Mouse (Mus musculus): ENCODE measurements around the gene Plxnd1. TPM values are rescaled to one million over a fixed set of nuclear protein-coding genes. Genes with fewer than 3 reads are reported as not detected.

Gene Plxnd1
- total RNA-seq, 2 experiments from 2014 or later = 1.4 to 1.6 TPM

DNA sequence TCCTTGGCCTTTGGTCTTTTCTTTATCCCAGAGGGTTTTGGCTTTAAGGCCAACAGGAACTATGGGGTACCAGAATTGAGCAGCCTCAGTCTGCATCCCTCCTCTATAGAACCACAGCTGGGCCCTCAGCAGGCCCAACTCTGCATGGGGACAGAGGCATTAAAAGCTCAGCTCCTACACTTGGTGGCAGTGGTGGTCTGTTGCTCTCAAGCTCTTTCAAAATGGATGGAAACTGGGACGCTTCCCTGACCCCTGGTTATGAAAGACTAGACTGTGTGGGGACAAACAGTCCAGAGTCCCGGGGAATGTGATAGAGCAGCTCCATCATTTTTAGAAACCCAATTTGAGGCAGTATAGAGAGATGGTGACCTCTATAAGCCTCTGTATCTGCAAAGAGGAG is 56.8 kb downstream of the Plxnd1 start:
- ATAC-seq (replicated peaks; ENCODE audit: low FRiP score, low TSS enrichment, poor library complexity, severe bottlenecking) = no peak

DNA sequence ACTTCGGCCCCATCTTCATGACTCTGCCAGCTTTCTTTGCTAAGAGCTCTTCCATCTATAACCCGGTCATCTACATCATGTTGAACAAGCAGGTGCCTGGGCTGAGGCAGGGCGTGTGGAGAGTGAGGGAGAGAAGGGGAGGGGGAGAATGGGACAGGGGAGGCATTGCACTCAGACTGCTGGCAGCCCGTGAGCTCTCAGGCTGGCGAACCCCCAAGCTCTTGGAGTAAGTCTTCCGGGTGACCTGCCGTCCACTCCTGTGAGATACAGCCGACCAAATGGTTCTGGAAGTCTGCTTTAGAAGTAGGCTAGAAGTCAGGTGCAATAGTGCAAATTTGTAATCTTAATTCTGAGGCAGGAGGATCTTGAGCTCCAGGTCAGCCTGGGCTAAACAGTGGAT is 59.3 kb downstream of the Plxnd1 start:
- no peak for ATAC-seq (replicated peaks; ENCODE audit: low FRiP score, low TSS enrichment, poor library complexity, severe bottlenecking)

DNA sequence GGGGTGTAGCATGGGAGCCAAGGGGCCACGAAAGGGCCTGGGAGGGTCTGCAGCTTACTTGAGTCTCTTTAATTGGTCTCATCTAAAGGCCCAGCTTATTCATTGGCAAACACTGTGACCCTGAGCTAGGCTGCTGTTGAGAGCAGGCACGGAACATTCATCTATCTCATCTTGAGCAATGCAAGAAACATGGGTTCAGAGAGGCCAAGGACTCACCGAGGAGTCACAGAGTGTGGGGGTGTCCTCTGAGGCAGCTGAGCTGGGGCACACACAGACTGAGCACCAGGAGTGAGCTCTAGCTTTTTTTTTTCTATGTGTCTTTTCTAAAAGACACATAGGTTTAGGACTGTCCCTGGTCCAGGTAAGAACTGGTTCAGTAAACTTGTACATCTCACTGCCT is 62.4 kb downstream of the Plxnd1 start:
- no peak for ATAC-seq (replicated peaks; ENCODE audit: low FRiP score, low TSS enrichment, poor library complexity, severe bottlenecking)

DNA sequence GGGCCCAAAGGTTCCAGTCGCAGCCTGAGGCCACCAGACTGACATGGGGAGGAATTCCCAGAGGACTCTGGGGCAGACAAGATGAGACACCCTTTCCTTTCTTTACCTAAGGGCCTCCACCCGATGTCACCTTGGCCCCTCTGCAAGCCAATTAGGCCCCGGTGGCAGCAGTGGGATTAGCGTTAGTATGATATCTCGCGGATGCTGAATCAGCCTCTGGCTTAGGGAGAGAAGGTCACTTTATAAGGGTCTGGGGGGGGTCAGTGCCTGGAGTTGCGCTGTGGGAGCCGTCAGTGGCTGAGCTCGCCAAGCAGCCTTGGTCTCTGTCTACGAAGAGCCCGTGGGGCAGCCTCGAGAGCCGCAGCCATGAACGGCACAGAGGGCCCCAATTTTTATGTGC is 63.2 kb downstream of the Plxnd1 start, which contains the start of gene Rho:
Gene Rho, plus strand, starts transcription at position 110 of the 400 bp plus-strand sequence.
- no peak for ATAC-seq (replicated peaks; ENCODE audit: low FRiP score, low TSS enrichment, poor library complexity, severe bottlenecking)

DNA sequence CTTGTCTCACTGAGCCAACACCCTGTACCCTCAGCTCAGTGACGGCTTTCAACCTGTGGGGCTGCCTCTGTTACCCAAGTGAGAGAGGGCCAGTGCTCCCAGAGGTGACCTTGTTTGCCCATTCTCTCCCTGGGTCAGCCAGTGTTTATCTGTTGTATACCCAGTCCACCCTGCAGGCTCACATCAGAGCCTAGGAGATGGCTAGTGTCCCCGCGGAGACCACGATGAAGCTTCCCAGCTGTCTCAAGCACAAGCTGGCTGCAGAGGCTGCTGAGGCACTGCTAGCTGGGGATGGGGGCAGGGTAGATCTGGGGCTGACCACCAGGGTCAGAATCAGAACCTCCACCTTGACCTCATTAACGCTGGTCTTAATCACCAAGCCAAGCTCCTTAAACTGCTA is 64.8 kb downstream of the Plxnd1 start:
- no peak for ATAC-seq (replicated peaks; ENCODE audit: low FRiP score, low TSS enrichment, poor library complexity, severe bottlenecking)

DNA sequence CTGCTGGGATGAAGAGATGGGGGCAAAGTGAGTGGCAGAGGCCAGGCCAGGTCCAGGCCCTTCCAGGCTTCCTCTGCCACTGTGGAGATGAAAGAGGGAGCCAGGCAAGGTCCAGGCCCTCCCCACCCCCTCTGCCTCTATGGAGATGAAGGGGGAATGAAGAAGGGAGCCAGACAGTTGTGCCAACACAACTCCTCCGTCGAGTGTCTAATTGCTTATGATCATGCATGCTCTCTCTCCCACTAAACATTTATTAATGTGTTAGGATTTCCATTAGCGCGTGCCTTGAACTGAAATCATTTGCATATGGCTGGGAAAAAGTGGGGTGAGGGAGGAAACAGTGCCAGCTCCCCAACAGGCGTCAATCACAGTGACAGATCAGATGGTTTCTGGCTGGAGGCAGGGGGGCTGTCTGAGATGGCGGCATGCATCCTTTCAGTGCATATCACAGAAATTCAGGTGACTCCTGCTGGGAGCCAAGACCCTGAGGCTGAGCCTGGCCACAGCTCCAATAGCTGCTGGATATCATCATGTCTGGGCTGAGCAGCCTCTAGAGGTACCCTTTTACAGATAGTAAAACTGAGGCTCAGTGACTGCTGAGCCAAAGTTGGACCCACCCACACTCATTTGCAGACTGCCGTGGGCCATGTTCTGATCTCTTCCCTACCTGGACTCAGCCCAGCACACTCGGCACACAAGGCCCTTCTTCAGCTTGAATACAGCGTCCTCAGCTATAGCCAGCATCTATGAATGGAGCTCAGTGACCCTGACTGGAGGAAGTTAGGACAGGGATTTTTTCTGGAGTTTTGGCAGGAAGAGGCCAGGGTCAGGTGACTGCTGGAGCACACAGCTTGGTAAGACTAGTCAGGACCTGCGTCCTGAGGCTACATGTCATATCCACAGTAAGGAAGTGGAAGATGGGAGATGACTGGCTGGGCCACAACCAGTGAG is 67.2 kb downstream of the Plxnd1 start:
- ATAC-seq (replicated peaks; ENCODE audit: low FRiP score, low TSS enrichment, poor library complexity, severe bottlenecking) = no peak

DNA sequence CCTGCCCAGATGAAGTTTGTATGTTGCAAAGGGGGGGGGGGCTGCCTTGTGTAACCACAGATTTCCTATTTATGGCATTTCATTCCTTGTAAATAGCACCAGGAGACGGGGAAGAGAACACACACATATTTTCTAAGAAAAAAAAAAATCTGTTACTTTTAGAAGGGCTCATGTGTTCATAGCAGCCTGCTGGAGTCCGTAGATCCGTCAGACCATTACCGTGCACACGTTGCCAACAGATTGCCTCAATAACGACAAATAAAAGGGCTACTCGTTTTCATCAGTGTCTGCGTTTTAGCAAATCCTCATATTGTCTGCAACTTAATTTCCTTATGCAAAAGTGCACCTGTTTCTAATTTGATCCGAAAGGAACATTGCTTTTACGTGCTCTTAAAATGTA is 68.4 kb downstream of the Plxnd1 start:
- no peak for ATAC-seq (replicated peaks; ENCODE audit: low FRiP score, low TSS enrichment, poor library complexity, severe bottlenecking)

DNA sequence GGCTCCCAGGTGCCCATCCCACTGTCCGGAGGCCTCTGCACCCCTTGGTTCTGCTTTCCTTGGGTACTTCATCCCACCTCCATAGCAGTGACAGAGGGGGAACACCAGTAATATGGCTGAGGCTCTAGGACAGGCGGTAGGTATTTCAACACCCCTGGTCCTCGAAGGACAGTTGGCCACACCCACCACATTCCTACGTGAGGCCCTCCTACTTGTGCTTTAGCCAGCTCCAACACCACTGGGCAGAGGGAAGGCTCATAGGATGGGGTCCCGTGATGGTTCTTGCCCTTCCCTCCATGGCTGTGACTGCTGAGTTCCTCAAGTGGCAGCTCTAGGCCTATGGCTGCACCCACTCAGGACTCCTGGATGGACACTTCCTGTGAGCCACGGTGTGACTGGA is 70.0 kb downstream of the Plxnd1 start:
- ATAC-seq (replicated peaks; ENCODE audit: low FRiP score, low TSS enrichment, poor library complexity, severe bottlenecking) = no peak

DNA sequence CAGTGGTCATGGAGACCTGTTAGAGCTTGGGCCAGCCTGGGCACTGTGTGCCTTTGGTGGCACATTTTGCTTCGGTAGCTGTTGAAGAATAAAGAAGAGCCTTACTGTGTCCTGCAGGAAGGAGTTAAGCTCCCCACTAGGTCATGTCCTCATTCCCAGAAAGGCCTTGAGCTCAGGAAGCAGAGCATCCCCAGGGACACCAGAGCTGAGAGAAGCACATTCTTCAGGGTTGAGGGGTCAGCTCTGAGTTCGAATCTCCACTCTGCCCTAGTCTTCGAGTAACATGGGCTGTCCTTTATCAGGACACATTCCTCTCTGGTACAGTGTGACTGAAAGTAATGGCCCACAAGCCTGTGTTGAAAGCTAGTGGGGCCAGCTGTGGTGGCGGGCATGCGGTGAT is 74.9 kb downstream of the Plxnd1 start:
- ATAC-seq (replicated peaks; ENCODE audit: low FRiP score, low TSS enrichment, poor library complexity, severe bottlenecking) = no peak

DNA sequence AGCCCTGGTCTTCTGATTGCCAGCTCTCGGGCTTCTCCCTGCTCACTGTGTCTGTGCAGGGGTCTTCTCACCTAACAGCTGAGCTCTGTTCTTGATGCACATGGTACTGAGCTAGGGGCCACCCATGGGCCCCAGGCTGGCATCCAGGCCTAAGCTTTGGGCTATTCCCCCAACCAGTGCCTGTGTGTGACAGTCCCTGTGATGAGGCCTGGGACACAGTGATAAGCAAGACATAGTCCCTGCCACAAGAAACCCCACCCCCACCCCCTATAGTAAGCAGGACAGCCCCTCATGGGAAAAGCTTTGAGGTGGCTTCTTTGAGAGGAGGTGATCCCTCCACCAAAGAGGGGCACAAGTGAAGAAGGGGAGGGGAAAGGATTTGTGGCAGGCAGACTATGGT is 76.2 kb downstream of the Plxnd1 start:
- peak; percentile 62 for ATAC-seq (replicated peaks; ENCODE audit: low FRiP score, low TSS enrichment, poor library complexity, severe bottlenecking)

DNA sequence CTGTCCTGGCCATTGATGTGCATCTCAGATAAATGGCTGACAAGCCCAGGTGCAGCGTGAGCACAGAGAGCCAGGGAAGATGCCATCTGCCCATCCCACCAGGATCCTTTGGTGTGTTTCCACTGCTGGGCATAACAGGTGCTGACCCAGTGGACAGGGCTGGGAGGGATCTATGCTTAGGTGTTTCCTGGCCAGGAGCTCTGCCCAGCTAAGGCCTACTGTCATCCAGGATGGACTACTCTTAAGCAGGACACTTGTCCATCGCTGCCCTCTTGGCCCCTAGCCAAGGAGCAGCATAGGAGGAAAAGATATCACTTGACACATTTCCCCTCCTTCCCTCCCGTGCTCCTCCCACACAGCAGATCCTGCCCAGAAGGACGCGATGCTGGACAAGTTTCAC is 78.2 kb downstream of the Plxnd1 start:
- no peak for ATAC-seq (replicated peaks; ENCODE audit: low FRiP score, low TSS enrichment, poor library complexity, severe bottlenecking)

DNA sequence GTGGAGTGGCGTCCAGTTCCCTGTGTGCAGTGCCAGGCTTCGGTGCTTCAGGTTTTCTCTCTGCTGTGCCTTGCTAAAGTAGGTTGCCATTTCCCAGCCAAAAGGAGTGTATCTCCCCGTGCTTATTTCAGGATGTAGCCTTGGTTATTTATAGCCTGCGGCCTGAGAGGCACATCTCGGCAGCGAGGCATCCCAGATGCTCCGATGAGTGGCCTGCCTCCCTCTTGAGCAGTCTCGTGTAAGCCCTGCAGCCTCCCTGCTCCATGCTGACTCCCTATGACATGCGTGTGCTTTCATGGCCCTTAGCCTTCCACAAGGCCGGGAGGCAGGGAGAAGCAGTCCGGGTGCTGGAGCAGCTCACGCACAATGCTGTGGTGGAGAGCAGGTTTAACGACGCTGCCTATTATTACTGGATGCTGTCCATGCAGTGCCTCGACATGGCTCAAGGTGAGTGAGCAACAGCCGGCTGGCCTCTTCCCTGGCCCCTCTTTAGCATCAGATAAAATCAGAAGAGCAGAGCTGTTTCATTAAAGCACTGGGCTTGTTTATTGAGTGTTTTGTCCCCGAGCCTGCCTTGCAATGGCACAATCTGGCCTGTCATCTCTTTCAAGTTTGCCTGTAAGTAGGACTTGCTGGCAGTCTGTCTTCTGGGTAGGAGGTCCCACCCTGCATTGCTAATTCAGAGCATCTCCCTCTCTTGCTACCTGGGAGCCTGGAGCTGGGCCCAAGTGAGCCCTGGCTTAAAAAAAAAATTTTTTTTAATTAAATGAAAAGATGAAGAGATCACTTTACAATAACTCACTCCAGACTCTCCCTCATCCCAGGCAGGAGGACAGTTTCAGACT is 79.0 kb downstream of the Plxnd1 start:
- no peak for ATAC-seq (replicated peaks; ENCODE audit: low FRiP score, low TSS enrichment, poor library complexity, severe bottlenecking)

DNA sequence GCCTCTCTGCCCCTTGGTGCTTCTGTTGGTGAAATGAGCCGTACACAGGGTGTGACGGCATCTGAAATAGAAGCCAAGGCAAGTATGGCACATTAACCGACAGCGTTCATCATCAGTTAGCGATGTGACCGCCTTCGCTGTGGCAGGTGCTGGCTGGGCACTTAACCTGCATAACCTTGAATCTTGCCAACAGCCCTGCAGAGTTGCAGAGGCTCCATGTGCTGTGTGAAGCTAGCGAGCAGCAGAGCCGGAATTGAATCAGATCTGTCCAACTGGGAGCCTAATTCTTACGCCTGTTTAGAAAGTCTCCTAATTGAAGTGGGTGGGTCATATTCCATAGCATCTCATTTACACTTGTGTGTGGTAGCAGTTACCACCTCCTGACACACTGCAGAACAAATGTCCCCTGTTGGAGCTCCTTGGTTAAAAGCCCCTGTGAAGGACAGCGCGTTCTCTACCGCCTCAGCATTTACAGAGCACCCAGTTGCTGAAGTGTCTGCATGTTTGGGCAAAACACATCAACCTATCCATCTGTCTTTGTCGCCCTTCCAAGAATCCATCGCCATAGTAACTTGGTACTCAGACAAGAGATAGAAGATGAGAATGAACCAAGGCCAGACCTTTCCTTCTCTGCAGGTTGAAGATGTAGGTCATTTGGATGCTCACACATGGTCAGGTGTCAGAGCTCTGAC is 80.1 kb downstream of the Plxnd1 start:
- no peak for ATAC-seq (replicated peaks; ENCODE audit: low FRiP score, low TSS enrichment, poor library complexity, severe bottlenecking)

DNA sequence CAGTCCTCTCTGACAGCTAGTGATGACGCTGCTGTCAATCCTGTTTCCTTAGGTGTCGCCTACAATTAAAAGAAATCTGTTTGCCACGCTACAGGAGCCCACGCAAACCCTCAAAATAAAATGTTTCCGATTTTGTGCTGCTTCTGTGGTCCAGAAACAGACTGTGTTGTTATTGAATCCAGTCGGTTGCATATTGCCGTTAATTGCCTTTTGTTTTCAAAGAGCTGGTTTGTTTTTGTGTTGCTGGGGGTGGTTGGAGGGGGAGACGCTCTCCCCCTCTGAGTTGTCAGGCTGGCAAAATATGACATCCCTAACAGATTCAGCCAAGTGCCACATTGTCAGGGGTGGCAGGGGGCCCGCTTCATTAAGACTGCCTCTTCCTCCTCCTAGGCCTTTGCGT is 81.3 kb downstream of the Plxnd1 start:
- no peak for ATAC-seq (replicated peaks; ENCODE audit: low FRiP score, low TSS enrichment, poor library complexity, severe bottlenecking)

DNA sequence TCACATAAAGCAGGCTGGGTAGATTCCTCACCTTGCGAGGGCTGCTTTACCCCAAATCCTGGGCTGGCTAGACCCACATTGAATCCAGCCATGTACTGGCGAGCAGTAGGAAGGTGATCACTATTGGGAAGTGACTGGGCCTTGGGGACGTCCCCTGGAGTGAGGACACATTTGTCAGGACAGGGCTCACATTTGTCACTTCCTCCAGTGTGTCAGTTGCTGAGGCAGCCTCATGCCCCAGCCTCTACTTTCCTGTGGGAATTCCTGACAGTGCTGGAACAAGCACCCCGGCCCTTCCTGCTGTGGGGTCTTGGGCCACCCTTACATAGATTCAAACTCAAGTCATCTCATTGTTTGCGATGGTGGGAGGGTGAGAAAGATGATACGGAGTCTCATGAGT is 83.0 kb downstream of the Plxnd1 start:
- no peak for ATAC-seq (replicated peaks; ENCODE audit: low FRiP score, low TSS enrichment, poor library complexity, severe bottlenecking)

DNA sequence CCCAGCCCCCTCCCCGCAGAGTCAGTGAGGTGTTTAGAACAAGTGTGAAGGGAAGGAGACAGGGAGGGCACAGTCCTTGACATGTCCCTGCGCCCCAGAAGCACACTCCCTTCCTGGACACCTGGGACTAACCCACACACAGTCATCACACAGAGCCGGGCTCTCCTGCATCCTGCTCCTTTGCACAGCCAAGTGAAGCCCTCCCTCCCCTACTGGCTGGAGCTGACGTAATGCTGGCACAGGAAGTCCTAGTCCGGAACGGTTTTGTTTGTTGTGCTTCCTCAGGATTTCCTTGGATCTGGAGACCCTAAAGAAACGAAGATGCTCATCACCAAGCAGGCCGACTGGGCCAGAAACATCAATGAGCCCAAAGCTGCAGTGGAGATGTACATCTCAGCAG is 84.9 kb downstream of the Plxnd1 start:
- no peak for ATAC-seq (replicated peaks; ENCODE audit: low FRiP score, low TSS enrichment, poor library complexity, severe bottlenecking)

DNA sequence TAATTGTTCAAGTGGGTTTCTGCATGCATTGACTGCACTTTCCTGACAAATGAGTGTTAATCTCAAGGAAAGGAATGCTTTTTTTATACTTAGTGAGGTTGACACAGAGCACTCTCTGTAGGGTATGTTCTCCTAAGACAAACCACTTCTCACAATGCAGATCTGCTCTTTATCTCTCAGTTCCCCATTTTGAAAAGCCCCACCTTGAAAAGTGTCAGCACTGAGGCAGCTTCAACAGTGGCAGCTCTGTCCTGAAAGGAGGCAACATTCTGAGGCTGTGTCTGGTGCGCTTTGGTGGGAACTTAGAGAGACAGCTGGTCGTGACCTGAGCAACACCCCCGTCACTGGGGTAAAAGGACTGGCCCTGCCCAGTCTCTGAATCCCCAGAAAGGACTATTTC is 85.8 kb downstream of the Plxnd1 start:
- 0 out of 2 replicates have a peak, but pooled peaks have one; percentile 12 for ATAC-seq (replicated peaks; ENCODE audit: low FRiP score, low TSS enrichment, poor library complexity, severe bottlenecking)

DNA sequence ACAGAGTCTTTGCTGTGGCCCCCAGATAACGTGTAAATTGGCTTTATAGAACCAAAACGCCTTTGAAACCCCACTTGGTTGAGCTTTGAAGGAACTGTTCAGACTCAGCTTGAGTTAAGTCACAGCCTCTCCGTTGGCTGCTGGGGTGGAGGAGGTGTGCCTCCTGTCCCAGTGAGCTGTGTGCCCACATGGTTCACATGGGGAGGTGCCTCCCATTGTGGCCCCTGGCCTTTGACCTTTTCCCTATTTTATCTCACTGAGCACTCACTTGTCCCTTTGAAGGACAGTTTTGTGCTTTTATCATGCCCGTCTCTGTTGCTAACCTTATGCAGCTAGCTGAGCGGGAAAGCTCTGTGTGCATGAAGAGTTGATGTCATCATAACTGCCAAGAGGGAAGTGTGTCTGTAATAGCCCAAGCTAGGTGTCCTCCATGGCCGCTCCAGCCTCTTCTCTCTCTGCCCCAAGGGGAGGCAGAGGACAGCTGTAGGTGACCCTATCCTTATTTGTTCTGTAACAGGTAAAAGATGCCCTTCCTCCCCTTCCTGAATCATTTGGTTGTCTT is 86.3 kb downstream of the Plxnd1 start:
- ATAC-seq (replicated peaks; ENCODE audit: low FRiP score, low TSS enrichment, poor library complexity, severe bottlenecking) = no peak

DNA sequence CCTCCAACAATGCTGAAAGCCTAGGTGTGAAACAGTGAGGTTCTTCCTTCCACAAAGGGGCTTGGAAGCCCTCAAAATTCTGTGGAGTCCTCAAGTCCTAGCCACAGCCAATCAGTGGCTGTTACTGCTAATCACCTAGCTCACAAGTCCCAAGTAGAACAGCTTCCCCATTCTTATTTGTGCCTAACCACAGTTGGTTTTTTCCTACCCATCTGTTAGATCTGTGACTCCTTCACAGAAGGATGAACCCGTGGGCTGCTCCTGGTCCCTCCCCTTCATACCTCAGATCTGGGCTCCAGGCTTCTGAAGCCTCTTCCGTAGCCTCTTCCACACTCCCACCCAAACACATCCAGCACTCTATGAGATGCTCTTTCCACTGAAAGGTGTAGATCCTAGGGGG is 87.9 kb downstream of the Plxnd1 start:
- ATAC-seq (replicated peaks; ENCODE audit: low FRiP score, low TSS enrichment, poor library complexity, severe bottlenecking) = no peak

DNA sequence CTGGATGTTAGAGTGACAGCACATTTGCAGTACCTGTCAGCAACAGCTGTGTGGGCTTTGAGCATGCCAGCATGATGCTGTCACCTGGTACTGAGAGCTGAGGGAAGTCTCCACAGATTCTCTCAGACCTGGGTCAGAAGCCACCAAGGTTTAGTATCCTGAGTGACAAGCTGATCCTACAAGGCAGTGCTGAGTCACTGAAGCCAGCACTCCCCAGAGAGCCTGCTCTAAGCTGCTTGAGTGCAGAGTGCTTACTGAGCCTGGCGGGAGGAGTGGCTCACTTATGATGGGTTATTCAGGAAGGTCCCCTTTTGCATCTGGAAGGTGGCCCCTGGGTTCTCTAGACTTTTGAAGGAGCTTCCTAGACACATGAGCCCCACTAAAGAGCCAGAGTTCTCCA is 88.3 kb downstream of the Plxnd1 start:
- ATAC-seq (replicated peaks; ENCODE audit: low FRiP score, low TSS enrichment, poor library complexity, severe bottlenecking) = no peak
